Comparison of ENCODE assay signal across 21 mouse cellular contexts in genomic region chr8:89672631-89673030, GRCm38 (mm10).
"Had no signal": no experiment of that assay in that cellular context is flagged by ENCODE, and none has a peak within 500 bp of the region (broad histone marks: within the 10 kb centered on the region; RNA-seq: fewer than 3 reads in every experiment).

No protein-coding gene starts in this region.

- H3K27ac ChIP-seq: lung, embryonic 15.5 days; macrophage; midbrain, embryonic 13.5 days; midbrain, embryonic 15.5 days; neural tube, embryonic 13.5 days; neural tube, embryonic 15.5 days had no signal

- H3K4me3 ChIP-seq: lung, embryonic 15.5 days; megakaryocyte, embryonic 14.5 days; midbrain, embryonic 13.5 days; midbrain, embryonic 15.5 days; neural tube, embryonic 13.5 days; neural tube, embryonic 15.5 days had no signal

- H3K4me2 ChIP-seq: lung, embryonic 15.5 days; midbrain, embryonic 11.5 days; midbrain, embryonic 13.5 days; midbrain, embryonic 15.5 days; neural tube, embryonic 13.5 days; neural tube, embryonic 15.5 days had no signal

- H3K9ac ChIP-seq: liver, postnatal 0 days; lung, embryonic 15.5 days; midbrain, embryonic 13.5 days; midbrain, embryonic 15.5 days; neural tube, embryonic 13.5 days; neural tube, embryonic 15.5 days had no signal

- DNase-seq: liver, postnatal 0 days; lung, adult 2 months; lung, postnatal 14 days; lung, postnatal 36 days; retina, postnatal 1 day; right cerebral cortex, adult 18-20 months; right cerebral cortex, postnatal 25 days; right cerebral cortex, postnatal 4 days; spleen, adult 18-20 months; thymus, adult 18-20 months; thymus, postnatal 14 days; thymus, postnatal 36 days had no signal

- H3K36me3 ChIP-seq: lung, embryonic 15.5 days; midbrain, embryonic 13.5 days; midbrain, embryonic 15.5 days; neural tube, embryonic 13.5 days; neural tube, embryonic 15.5 days had no signal

- H3K27me3 ChIP-seq: lung, embryonic 15.5 days; megakaryocyte, embryonic 14.5 days had no signal

- ATAC-seq: liver, postnatal 0 days; lung, postnatal 0 days; midbrain, embryonic 13.5 days; midbrain, embryonic 15.5 days had no signal

- H3K9me3 ChIP-seq: lung, embryonic 15.5 days; midbrain, embryonic 13.5 days; midbrain, embryonic 15.5 days; neural tube, embryonic 13.5 days; neural tube, embryonic 15.5 days had no signal

- H3K4me1 ChIP-seq: lung, embryonic 15.5 days; megakaryocyte, embryonic 14.5 days; midbrain, embryonic 15.5 days had no signal
